Mouse (Mus musculus) heart, embryonic 13.5 days (tissue): ENCODE results near the gene Bbx. TPM values are rescaled to one million over a fixed set of nuclear protein-coding genes. Genes with fewer than 3 reads are reported as not detected.

ENCODE experiments used
- ATAC-seq: fragments of 200-750 bp; cut with Nextera tagmentation; 2 replicates; pipeline ENCODE4 v1.8.0; 2017; ENCODE audit warnings: moderate TSS enrichment; ENCODE audit not compliant: insufficient number of reproducible peaks, low FRiP score, low TSS enrichment; ENCODE audit errors: extremely low read depth
- H3K27ac ChIP-seq: fragments of 300-500 bp; sonication (generic); replicated peaks from 2 replicates; pipeline ENCODE4 v1.5.1; 2015; ENCODE audit warnings: moderate library complexity, mild to moderate bottlenecking, inconsistent platforms
- H3K27me3 ChIP-seq: fragments of 300-500 bp; sonication (generic); replicated peaks from 2 replicates; pipeline ENCODE4 v1.6.1; 2015; ENCODE audit warnings: mild to moderate bottlenecking, inconsistent platforms
- H3K36me3 ChIP-seq: fragments of 300-500 bp; sonication (generic); 2 replicates; pipeline ENCODE4 v1.6.1; 2015; ENCODE audit warnings: mild to moderate bottlenecking, inconsistent platforms
- H3K4me1 ChIP-seq: fragments of 300-500 bp; sonication (generic); 2 replicates; pipeline ENCODE4 v1.6.1; 2015; ENCODE audit warnings: inconsistent platforms
- H3K4me2 ChIP-seq: fragments of 300-500 bp; sonication (generic); 2 replicates; pipeline ENCODE4 v1.6.1; 2015; ENCODE audit warnings: inconsistent platforms, mild to moderate bottlenecking, moderate library complexity
- H3K4me3 ChIP-seq: fragments of 300-500 bp; sonication (generic); 2 replicates; pipeline ENCODE4 v1.5.1; 2015; ENCODE audit warnings: moderate library complexity, mild to moderate bottlenecking, inconsistent platforms
- H3K9ac ChIP-seq: fragments of 300-500 bp; sonication (generic); 2 replicates; pipeline ENCODE4 v1.6.1; 2015; ENCODE audit warnings: inconsistent platforms, mild to moderate bottlenecking, moderate library complexity
- H3K9me3 ChIP-seq: fragments of 300-500 bp; sonication (generic); 2 replicates; pipeline ENCODE4 v1.6.1; 2016; ENCODE audit warnings: inconsistent platforms
- WGBS: fragments of 180-500 bp; shearing (Covaris S2); methylation state at CpG from one replicate; pipeline ENCODE4 v1.1.7; 2015; ENCODE audit warnings: mixed read lengths; 5-methylcytosine and 5-hydroxymethylcytosine counted together
- polyA plus RNA-seq: library from polyadenylated mRNA; unstranded; fragments of >200 nt; fragmentation: Nextera tagmentation; extraction: Ambion mirVana; gene quantifications from 2 replicates; pipeline ENCODE4 v1.2.1, GENCODE M21; 2015

The Bbx gene
- polyA plus RNA-seq = 32.0 and 35.8 TPM in 2 replicates

GRCm38 (mm10) chr16:50432062-50432878 is at the start of gene Bbx:
Bbx (minus strand) TSS chr16:50432390.
- Histone ChIP-seq H3K27me3 (no peaks in the 10 kb centered on the region), H3K9ac (peak within 1 kb of the TSS; percentile 98), H3K4me3 (peak within 1 kb of the TSS; percentile 97), H3K4me2 (peak within 1 kb of the TSS; percentile 95), H3K36me3 (peaks cover 1% of the 10 kb centered on the region; the same call in 1 of the 2 replicates), H3K27ac (peak within 1 kb of the TSS; percentile 99), H3K4me1 (peaks cover 12% of the 10 kb centered on the region), H3K9me3 (no peaks in the 10 kb centered on the region)
- peak; percentile 94 for ATAC-seq
- WGBS = 1% methylated on average over 48 of the region's 55 CpGs

- H3K9ac ChIP-seq = no peak overlapping the region
- H3K27ac ChIP-seq = no peak overlapping the region
- H3K36me3 ChIP-seq = no peaks in the 10 kb centered on the region
- H3K4me1 ChIP-seq = peaks cover 5% of the 10 kb centered on the region
- peak overlapping the region; percentile 53 for H3K4me2 ChIP-seq
- no peaks in the 10 kb centered on the region for H3K9me3 ChIP-seq
- no peaks in the 10 kb centered on the region for H3K27me3 ChIP-seq
- ATAC-seq = no peak
- peak overlapping the region; percentile 25 for H3K4me3 ChIP-seq
- 35% methylated on average over 7 of the region's 7 CpGs for WGBS
Observed at GRCm38 (mm10) chr16:50481892-50482291, 49.7 kb upstream of the Bbx start.

GRCm38 (mm10) chr16:50481341-50481740 is 49.2 kb upstream of the Bbx start:
- H3K4me1 ChIP-seq = peaks cover 5% of the 10 kb centered on the region
- no peak overlapping the region for H3K4me3 ChIP-seq
- no peaks in the 10 kb centered on the region for H3K36me3 ChIP-seq
- H3K9me3 ChIP-seq = no peaks in the 10 kb centered on the region
- no peak overlapping the region for H3K9ac ChIP-seq
- no peak for ATAC-seq
- H3K4me2 ChIP-seq = no peak overlapping the region
- H3K27me3 ChIP-seq = no peaks in the 10 kb centered on the region
- WGBS = 50% methylated on average over 5 of the region's 5 CpGs
- H3K27ac ChIP-seq = no peak overlapping the region

GRCm38 (mm10) chr16:50478695-50479094 is 46.5 kb upstream of the Bbx start:
- H3K27me3 ChIP-seq = no peaks in the 10 kb centered on the region
- ATAC-seq = no peak
- H3K4me2 ChIP-seq = no peak overlapping the region
- H3K4me1 ChIP-seq = peaks cover 5% of the 10 kb centered on the region
- H3K36me3 ChIP-seq = no peaks in the 10 kb centered on the region
- H3K9ac ChIP-seq = no peak overlapping the region
- no peak overlapping the region for H3K27ac ChIP-seq
- no peaks in the 10 kb centered on the region for H3K9me3 ChIP-seq
- H3K4me3 ChIP-seq = no peak overlapping the region
- WGBS = 89% methylated on average over 1 of the region's 1 CpGs

GRCm38 (mm10) chr16:50477628-50478027 is 45.4 kb upstream of the Bbx start:
- no peak overlapping the region for H3K4me2 ChIP-seq

GRCm38 (mm10) chr16:50462226-50462870 is 30.2 kb upstream of the Bbx start:
- Histone ChIP-seq H3K4me1 (peaks cover 5% of the 10 kb centered on the region; the same call in 1 of the 2 replicates), H3K27ac (no peak overlapping the region), H3K9ac (no peak overlapping the region), H3K27me3 (no peaks in the 10 kb centered on the region), H3K4me3 (no peak overlapping the region), H3K36me3 (no peaks in the 10 kb centered on the region), H3K9me3 (no peaks in the 10 kb centered on the region), H3K4me2 (peak overlapping the region; percentile 46)
- ATAC-seq = no peak; the same call in 1 of the 2 replicates
- WGBS = 31% methylated on average over 10 of the region's 10 CpGs

More at GRCm38 (mm10) chr16:50477628-50478027, 45.4 kb upstream of the Bbx start:
- ATAC-seq = no peak
- H3K27ac ChIP-seq = no peak overlapping the region
- no peaks in the 10 kb centered on the region for H3K36me3 ChIP-seq
- no peak overlapping the region for H3K9ac ChIP-seq
- H3K27me3 ChIP-seq = no peaks in the 10 kb centered on the region
- WGBS = 76% methylated on average over 6 of the region's 6 CpGs
- H3K4me3 ChIP-seq = no peak overlapping the region
- no peaks in the 10 kb centered on the region for H3K9me3 ChIP-seq
- H3K4me1 ChIP-seq = peaks cover 5% of the 10 kb centered on the region

- H3K9me3 ChIP-seq = no peaks in the 10 kb centered on the region
- no peaks in the 10 kb centered on the region for H3K27me3 ChIP-seq
- 27% methylated on average over 3 of the region's 3 CpGs for WGBS
- H3K9ac ChIP-seq = no peak overlapping the region
- ATAC-seq = no peak
- no peak overlapping the region for H3K27ac ChIP-seq
- peaks cover 5% of the 10 kb centered on the region; the same call in 1 of the 2 replicates for H3K4me1 ChIP-seq
- H3K36me3 ChIP-seq = no peaks in the 10 kb centered on the region
- H3K4me2 ChIP-seq = no peak overlapping the region
- no peak overlapping the region for H3K4me3 ChIP-seq
Observed at GRCm38 (mm10) chr16:50459146-50459545, 27.0 kb upstream of the Bbx start.

GRCm38 (mm10) chr16:50456053-50456452 is 23.9 kb upstream of the Bbx start:
- ATAC-seq = no peak
- H3K9ac ChIP-seq = no peak overlapping the region
- no peaks in the 10 kb centered on the region for H3K9me3 ChIP-seq
- no peaks in the 10 kb centered on the region for H3K4me1 ChIP-seq
- H3K36me3 ChIP-seq = no peaks in the 10 kb centered on the region
- no peaks in the 10 kb centered on the region for H3K27me3 ChIP-seq
- WGBS = 56% methylated on average over 1 of the region's 1 CpGs
- H3K4me3 ChIP-seq = no peak overlapping the region
- H3K4me2 ChIP-seq = no peak overlapping the region
- no peak overlapping the region for H3K27ac ChIP-seq

- no peaks in the 10 kb centered on the region for H3K36me3 ChIP-seq
- H3K4me1 ChIP-seq = no peaks in the 10 kb centered on the region
- no peak overlapping the region for H3K4me3 ChIP-seq
- ATAC-seq = no peak
- H3K27me3 ChIP-seq = no peaks in the 10 kb centered on the region
- H3K27ac ChIP-seq = no peak overlapping the region
- no peak overlapping the region for H3K9ac ChIP-seq
- WGBS = 69% methylated on average over 9 of the region's 9 CpGs
- H3K9me3 ChIP-seq = no peaks in the 10 kb centered on the region
- no peak overlapping the region for H3K4me2 ChIP-seq
Observed at GRCm38 (mm10) chr16:50449086-50449485, 16.9 kb upstream of the Bbx start.

GRCm38 (mm10) chr16:50445014-50445413 is 12.8 kb upstream of the Bbx start:
- Histone ChIP-seq H3K4me1 (no peaks in the 10 kb centered on the region), H3K9ac (no peak overlapping the region), H3K36me3 (no peaks in the 10 kb centered on the region), H3K4me2 (no peak overlapping the region), H3K27ac (no peak overlapping the region), H3K27me3 (no peaks in the 10 kb centered on the region), H3K4me3 (no peak overlapping the region), H3K9me3 (no peaks in the 10 kb centered on the region)
- 72% methylated on average over 6 of the region's 6 CpGs for WGBS
- ATAC-seq = no peak

- H3K9ac ChIP-seq = no peak overlapping the region
- no peak overlapping the region for H3K27ac ChIP-seq
- H3K4me2 ChIP-seq = no peak overlapping the region
- H3K4me1 ChIP-seq = no peaks in the 10 kb centered on the region
- H3K36me3 ChIP-seq = no peaks in the 10 kb centered on the region
- H3K4me3 ChIP-seq = no peak overlapping the region
- no peak for ATAC-seq
- no peaks in the 10 kb centered on the region for H3K27me3 ChIP-seq
- 80% methylated on average over 3 of the region's 3 CpGs for WGBS
- no peaks in the 10 kb centered on the region for H3K9me3 ChIP-seq
Observed at GRCm38 (mm10) chr16:50438816-50439215, 6.6 kb upstream of the Bbx start.
